Mouse (Mus musculus) c-Kit-positive CD71-positive TER-119-negative erythroid progenitor cells, embryonic 14.5 days (primary cell): ENCODE measurements around the gene Mxd3.
A peak's percentile ranks its signal among the peaks of the same experiment; 100 is the strongest.

ENCODE experiments used
- DNase-seq: peaks from one replicate; pipeline ENCODE4 v3.0.0-alpha.2; 2013; ENCODE audit warnings: low read depth

The Mxd3 gene

GRCm38 (mm10) chr13:55332331-55332730, 2.7 kb upstream of the Mxd3 start:
- DNase-seq: no peak

- DNase-seq: no peak
Observed at GRCm38 (mm10) chr13:55330567-55331400, 1.2 kb upstream of the Mxd3 start.

- DNase-seq: no peak
Observed at GRCm38 (mm10) chr13:55329109-55329682, 427 bp downstream of the Mxd3 start.

DNA sequence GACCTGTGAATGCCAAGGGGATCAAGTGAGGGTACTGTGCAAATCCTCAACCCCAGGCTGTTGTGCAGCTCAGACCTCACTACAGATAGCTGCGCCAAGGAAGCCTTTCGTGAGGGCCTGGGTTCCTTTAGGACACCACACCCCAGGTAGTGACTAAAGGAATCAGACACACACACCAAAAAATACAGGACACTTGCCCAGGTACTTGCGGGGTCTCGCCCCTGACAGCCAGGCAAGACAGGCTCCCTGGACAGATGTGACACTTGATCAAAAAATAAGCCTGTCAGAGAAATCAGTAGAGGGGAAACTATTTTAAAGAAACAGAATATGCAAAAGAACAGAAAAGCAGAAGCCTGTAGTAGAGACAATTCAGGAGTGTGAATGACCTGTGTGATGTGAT, 982 bp downstream of the Mxd3 start:
- DNase-seq: no peak

DNA sequence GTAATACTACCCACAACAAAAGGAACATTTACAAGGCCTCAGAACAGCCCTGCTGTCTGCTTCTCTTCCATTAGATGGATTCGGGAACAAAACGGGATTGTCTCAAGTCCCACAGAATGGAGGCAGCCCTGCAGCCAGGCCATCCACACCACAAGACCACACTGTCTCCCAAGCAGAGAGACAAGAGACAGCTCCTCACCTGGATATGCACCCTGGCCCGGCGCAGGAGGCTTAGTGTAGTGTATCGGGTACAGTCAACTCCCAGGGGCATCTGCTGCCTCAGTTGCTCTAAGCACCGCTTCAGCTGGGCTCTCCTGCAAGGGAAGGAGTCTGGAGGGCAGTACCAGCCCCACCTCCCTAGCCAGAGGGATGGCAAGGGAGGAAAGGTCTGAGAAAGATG, 1.5 kb downstream of the Mxd3 start:
- no peak for DNase-seq

DNA sequence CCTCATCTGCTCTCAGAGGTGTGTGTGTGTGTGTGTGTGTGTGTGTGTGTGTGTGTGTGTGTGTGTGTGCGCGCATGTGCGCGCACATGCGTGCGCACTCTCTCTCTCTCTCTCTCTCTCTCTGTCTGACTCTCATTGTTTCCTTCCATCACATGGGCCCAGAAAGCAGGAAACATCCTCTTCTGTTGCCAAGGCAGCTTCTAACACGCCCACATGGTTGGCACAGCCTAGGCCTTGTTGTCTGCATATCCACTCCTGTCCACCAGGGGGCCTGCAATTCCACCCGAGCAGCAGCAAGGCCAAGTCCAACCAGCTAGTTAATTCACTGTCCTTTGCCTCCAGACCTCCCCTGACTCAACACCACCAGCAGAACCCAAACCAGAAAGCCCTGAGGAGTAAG, 2.0 kb downstream of the Mxd3 start:
- peak; percentile 75 for DNase-seq

- no peak for DNase-seq
Observed at GRCm38 (mm10) chr13:55327169-55327568, 2.5 kb downstream of the Mxd3 start.

DNA sequence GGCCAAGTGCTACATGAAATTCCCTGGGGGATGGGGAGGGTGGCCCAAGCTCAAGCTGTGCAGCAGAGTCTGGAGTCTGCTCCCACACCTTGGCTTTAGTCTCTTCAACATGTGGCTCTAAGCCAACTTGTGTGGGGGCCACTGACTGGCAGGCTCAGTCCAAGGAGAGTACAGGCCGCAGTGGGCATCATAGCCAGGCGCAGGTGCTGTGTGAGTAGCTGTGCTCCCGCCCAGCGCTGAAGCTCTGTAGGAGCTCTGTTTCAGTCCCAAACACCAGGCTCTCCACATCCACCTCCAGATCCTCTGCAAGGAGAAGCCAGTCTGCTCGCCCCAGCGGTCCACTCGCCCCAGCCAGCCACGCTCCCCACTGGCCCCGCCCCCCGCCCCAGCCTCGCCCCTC, 4.0 kb downstream of the Mxd3 start:
- no peak for DNase-seq

GRCm38 (mm10) chr13:55322130-55322825, 7.3 kb downstream of the Mxd3 start:
- DNase-seq: peak; percentile 48

DNA sequence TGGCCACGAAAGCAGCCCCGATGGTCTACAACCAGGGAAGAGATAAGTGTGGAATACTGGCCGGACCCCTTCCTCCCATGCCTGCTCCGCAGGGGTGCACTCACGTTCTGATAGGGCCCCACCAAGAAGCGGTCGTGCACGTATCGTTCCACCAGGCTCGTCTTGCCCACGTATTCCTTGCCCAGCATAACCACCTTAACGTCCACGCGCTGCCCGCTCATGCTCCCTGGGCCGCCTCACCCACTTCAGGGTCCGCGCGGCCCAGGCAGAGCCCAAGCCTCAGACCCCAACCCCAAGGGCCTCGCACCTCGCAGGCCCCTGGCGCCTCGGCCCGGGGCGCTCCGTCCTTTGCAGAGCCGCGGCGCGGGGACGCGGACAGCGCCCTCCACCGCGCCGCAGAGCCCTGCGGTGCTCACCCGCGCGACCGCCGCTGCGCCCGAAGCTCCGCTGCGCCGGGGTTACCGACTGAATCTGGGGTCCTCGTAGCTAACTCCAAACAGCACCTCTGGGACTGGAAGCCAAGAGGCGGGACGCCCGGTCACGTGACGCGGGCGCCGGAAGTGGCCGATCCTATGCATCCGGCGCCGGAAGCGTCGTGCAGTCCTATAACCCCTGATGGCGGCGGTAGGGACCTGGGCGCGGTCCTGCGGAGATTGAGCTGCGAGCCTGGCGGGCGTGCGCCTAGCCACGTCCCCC, 8.0 kb downstream of the Mxd3 start, which contains the start of gene Rab24:
Gene Rab24, minus strand, starts transcription at position 513 of the 696 bp plus-strand sequence.
- peak; percentile 78 for DNase-seq

- DNase-seq: no peak
Observed at GRCm38 (mm10) chr13:55319931-55320533, 9.6 kb downstream of the Mxd3 start, which contains the start of gene Prelid1. TSS of gene Prelid1 (plus strand) at chr13:55320500.

DNA sequence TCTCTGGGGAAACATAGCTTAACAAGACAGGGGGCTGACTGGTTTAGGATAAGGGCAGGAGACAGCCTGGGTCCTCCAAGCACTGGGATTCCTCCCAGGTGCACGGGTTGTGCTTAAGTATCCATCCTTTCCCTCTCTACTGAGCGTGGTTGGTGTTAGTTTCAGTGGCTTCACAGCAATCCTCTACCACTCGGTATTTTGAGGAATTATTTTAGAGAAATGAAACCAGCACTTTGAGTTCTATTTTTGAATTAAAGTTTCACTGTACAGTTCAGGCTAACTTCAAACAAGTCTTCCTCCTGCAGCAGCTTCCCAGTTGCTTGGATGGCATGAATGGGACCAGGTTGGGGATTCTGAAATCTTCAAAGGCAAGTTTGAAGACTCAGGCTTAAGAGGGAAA, 11.3 kb downstream of the Mxd3 start:
- no peak for DNase-seq

DNA sequence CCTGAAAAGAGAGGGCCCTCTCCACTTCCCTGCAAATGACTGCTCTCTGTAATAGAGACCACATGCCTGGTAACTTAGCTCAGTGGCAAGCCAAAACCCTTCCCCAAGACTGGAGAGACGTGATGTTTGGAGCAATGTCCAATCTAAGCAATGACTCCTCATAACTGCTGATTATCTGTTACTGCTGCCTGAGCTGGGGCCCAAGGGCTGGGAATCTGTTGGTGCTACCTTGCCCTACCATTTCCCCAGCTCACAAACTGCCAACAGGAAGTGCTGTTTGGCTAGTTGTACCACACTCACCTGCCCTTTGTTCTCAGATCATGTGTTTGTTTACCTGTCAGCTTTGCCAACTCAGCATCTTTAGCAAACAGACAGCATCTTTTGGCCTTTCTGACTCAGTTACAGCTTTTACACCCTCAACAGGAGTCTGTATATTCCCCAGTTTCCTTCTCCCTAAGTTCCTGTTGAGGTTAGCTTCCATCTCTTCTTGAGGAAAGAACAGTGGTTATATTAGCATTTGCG, 14.7 kb downstream of the Mxd3 start:
- no peak for DNase-seq

GRCm38 (mm10) chr13:55313051-55313450, 16.6 kb downstream of the Mxd3 start:
- no peak for DNase-seq

GRCm38 (mm10) chr13:55312028-55312630, 17.5 kb downstream of the Mxd3 start:
- DNase-seq: no peak

- DNase-seq: no peak
Observed at GRCm38 (mm10) chr13:55300913-55301312, 28.7 kb downstream of the Mxd3 start.

GRCm38 (mm10) chr13:55296760-55297159, 32.9 kb downstream of the Mxd3 start:
- no peak for DNase-seq

- DNase-seq: peak; percentile 4
Observed at GRCm38 (mm10) chr13:55288854-55289253, 40.8 kb downstream of the Mxd3 start.

DNA sequence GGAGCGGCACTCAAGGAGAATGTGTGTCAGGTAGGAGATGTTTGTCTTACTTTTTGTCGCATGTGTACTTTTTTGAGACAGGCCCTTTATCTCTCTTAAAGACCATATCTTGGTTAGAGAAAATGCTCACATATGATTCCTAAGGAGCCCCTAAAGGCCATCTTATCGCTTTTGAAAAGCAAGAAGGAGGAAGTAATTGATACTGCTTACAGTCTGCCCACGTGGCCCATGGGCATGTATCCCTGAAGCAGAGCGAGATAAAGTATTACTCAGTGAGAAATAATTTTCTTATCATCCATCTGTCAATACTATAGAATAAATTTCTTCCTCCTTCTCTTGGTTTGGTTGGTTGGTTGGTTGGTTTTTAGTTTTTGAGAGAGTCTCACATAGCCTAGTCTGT, 52.0 kb downstream of the Mxd3 start:
- no peak for DNase-seq

- DNase-seq: no peak
Observed at GRCm38 (mm10) chr13:55277203-55277602, 52.4 kb downstream of the Mxd3 start.
